Mouse (Mus musculus) activated CD4-positive, CD25-positive, alpha-beta regulatory T cell, adult 9 weeks (primary cell): ENCODE results near the gene Vmn1r85. TPM values are rescaled to one million over a fixed set of nuclear protein-coding genes. Genes with fewer than 3 reads are reported as not detected.

Source experiments
- polyA plus RNA-seq: library from polyadenylated mRNA; unstranded; fragments of 100-300 nt; shearing (Covaris generic); gene quantifications from one replicate; pipeline ENCODE4 v1.2.1, GENCODE M21; 2017

Gene Vmn1r85
- polyA plus RNA-seq = not detected

GRCm38 (mm10) chr7:13095073-13095472 lies at the start of gene Vmn1r85:
Gene Vmn1r85, minus strand, starts transcription at chr7:13095173.

GRCm38 (mm10) chr7:13140057-13140456 lies 45.1 kb upstream of the Vmn1r85 start, which contains the start of gene Vmn1r87:
Gene Vmn1r87, minus strand, starts transcription at chr7:13140157.

GRCm38 (mm10) chr7:13119817-13120216 lies 24.8 kb upstream of the Vmn1r85 start, which contains the start of gene Vmn1r86:
Gene Vmn1r86, minus strand, starts transcription at chr7:13119917.

GRCm38 (mm10) chr7:13054287-13055010 lies 40.5 kb downstream of the Vmn1r85 start, which contains the start of gene Mzf1:
Gene Mzf1, minus strand, starts transcription at chr7:13054764.

GRCm38 (mm10) chr7:13037901-13038555 lies 56.9 kb downstream of the Vmn1r85 start, which contains the start of gene Ube2m:
Gene Ube2m, minus strand, starts transcription at chr7:13038275.

GRCm38 (mm10) chr7:13034148-13034977 lies 60.6 kb downstream of the Vmn1r85 start, which contains the start of gene Chmp2a:
Gene Chmp2a, minus strand, starts transcription at chr7:13034807.

Other genes starting within 250 kb of the Vmn1r85 start
- gene Zfp128, start 214.0 kb downstream of the Vmn1r85 start, polyA plus RNA-seq = 4.1 TPM
- 15.3 TPM for gene Zscan22, start 197.4 kb downstream of the Vmn1r85 start, polyA plus RNA-seq
- gene Rps5, start 172.9 kb downstream of the Vmn1r85 start, polyA plus RNA-seq = 1,099 TPM
- gene Rnf225, start 167.8 kb downstream of the Vmn1r85 start, polyA plus RNA-seq = not detected
- 8.2 TPM for gene Zfp324, start 129.3 kb downstream of the Vmn1r85 start, polyA plus RNA-seq
- gene Zfp446, start 117.3 kb downstream of the Vmn1r85 start, polyA plus RNA-seq = 11.9 TPM
- gene Slc27a5, start 97.0 kb downstream of the Vmn1r85 start, polyA plus RNA-seq = not detected
- gene Trim28, start 96.1 kb downstream of the Vmn1r85 start, polyA plus RNA-seq = 32.3 TPM
- 5.5 TPM for gene Zbtb45, start 85.1 kb downstream of the Vmn1r85 start, polyA plus RNA-seq
- gene Chmp2a, start 60.4 kb downstream of the Vmn1r85 start, polyA plus RNA-seq = 276 TPM
- gene Ube2m, start 56.9 kb downstream of the Vmn1r85 start, polyA plus RNA-seq = 10.8 TPM
- 0.79 TPM for gene Mzf1, start 40.4 kb downstream of the Vmn1r85 start, polyA plus RNA-seq
- not detected for gene Vmn1r86, start 24.7 kb upstream of the Vmn1r85 start, polyA plus RNA-seq
- gene Vmn1r87, start 45.0 kb upstream of the Vmn1r85 start, polyA plus RNA-seq = not detected
- gene Vmn1r88, start 64.4 kb upstream of the Vmn1r85 start, polyA plus RNA-seq = not detected
- gene Vmn1r89, start 117.8 kb upstream of the Vmn1r85 start, polyA plus RNA-seq = not detected
- gene Lig1, start 182.1 kb upstream of the Vmn1r85 start, polyA plus RNA-seq = 30.0 TPM
- 5.3 TPM for gene Zswim9, start 183.5 kb upstream of the Vmn1r85 start, polyA plus RNA-seq
- gene Pla2g4c, start 229.5 kb upstream of the Vmn1r85 start, polyA plus RNA-seq = 0.11 TPM